Mouse (Mus musculus): ENCODE data around the gene Grk6. TPM values are rescaled to one million over a fixed set of nuclear protein-coding genes. Genes with fewer than 3 reads are reported as not detected.

Grk6 gene
- total and polyA plus RNA-seq, 2 experiments from 2014 or later = 35.8 to 71.9 TPM

DNA sequence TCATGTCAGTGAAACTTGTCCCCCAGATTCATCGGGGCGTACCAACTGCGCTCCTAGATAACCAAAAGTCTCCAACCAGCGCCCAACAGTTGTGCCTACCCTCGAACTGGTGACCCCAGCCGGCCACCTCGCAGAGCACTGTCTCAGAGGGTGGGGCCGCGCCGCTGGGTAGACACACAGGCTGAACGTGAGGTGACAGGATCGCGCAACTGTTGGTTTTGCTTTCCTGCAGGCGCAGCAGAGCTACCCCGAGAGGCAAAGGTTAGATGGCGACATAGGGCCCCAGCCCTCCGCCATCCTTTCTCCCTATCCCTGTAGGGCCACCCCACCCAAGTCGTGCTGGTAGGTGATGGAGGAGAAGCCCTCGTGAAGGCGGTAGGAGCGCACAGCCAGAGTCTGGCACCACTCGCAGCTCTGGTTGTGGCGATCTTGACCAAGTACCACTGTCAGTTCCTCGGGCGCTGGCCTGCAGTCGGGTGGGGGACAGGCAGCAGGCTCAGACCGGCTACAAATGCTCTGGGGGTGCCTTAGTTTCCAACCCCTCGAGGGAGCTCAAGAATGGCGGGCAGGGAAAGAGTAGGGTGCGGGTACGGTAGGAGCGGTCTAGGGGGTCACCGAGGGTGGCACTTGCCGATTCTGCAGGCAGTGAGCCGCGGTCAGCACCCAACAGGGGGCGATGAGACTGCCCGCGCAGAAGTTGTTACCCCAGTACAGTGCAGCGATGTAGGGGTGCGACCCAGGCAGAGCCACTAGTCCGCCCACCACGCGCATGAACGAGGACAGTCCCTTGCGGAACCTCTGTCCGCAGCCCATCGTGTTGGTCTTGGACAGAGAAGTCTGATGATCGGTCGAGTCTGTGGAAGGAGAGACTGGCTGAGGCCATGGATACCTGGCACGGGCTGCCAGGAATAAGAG, 24.6 kb upstream of the Grk6 start:
- 35% methylated on average over 51 of the region's 51 CpGs for WGBS
- TF ChIP-seq CTCF (IDR thresholded peaks at IDR 0.05) = no peak
- no peaks in the 10 kb centered on the region for H3K9me3 ChIP-seq (ENCODE audit: low read length)
- H3K4me3 ChIP-seq (ENCODE audit: low read depth, low read length) = no peak overlapping the region; the same call in 1 of the 2 replicates
- no peaks in the 10 kb centered on the region for H3K36me3 ChIP-seq (ENCODE audit: insufficient read depth, low read length)
- H3K9ac ChIP-seq (replicated peaks; ENCODE audit: low read length, poor library complexity, severe bottlenecking) = 0 out of 2 replicates have a peak overlapping the region, but pooled peaks have one; percentile 19
- ATAC-seq (ENCODE audit: low FRiP score) (no peak; the same call in 1 of the 2 replicates), DNase-seq (ENCODE audit: low spot score) (no peak)
- H3K4me2 ChIP-seq (ENCODE audit: low read depth, low read length, poor library complexity, severe bottlenecking) = peak overlapping the region; percentile 43; the same call in 1 of the 2 replicates
- H3K4me1 ChIP-seq (ENCODE audit: insufficient read depth, low read length) = peaks cover 5% of the 10 kb centered on the region; the same call in 1 of the 2 replicates
- peaks cover 30% of the 10 kb centered on the region for H3K27me3 ChIP-seq (ENCODE audit: insufficient read depth, low read length)
- no peak overlapping the region for H3K27ac ChIP-seq (ENCODE audit: low read depth, low read length)

- Histone ChIP-seq H3K27ac (ENCODE audit: low read depth, low read length) (no peak overlapping the region), H3K9ac (replicated peaks; ENCODE audit: low read length, poor library complexity, severe bottlenecking) (no peak overlapping the region), H3K4me3 (ENCODE audit: low read depth, low read length) (peak overlapping the region; percentile 19), H3K4me1 (ENCODE audit: insufficient read depth, low read length) (peaks cover 5% of the 10 kb centered on the region; the same call in 1 of the 2 replicates), H3K4me2 (ENCODE audit: low read depth, low read length, poor library complexity, severe bottlenecking) (peak overlapping the region; percentile 43), H3K36me3 (ENCODE audit: insufficient read depth, low read length) (no peaks in the 10 kb centered on the region), H3K27me3 (ENCODE audit: insufficient read depth, low read length) (peaks cover 30% of the 10 kb centered on the region), H3K9me3 (ENCODE audit: low read length) (no peaks in the 10 kb centered on the region)
- DNase-seq (ENCODE audit: low spot score) (peak; percentile 69), ATAC-seq (ENCODE audit: low FRiP score) (peak; percentile 55; the same call in 1 of the 2 replicates)
- 16% methylated on average over 35 of the region's 35 CpGs for WGBS
- TF ChIP-seq CTCF (IDR thresholded peaks at IDR 0.05) = peak; percentile 78
These were observed 23.7 kb upstream of the Grk6 start for GRCm38 (mm10) chr13:55420933-55421800.

GRCm38 (mm10) chr13:55426613-55427012, 18.3 kb upstream of the Grk6 start, which contains the start of gene F12:
F12 (minus strand) TSS chr13:55426793.
- DNase-seq (ENCODE audit: low spot score) (no peak), ATAC-seq (ENCODE audit: low FRiP score) (no peak)
- Histone ChIP-seq H3K9ac (replicated peaks; ENCODE audit: low read length, poor library complexity, severe bottlenecking) (no peak within 1 kb of the TSS), H3K9me3 (ENCODE audit: low read length) (no peaks in the 10 kb centered on the region), H3K4me3 (ENCODE audit: low read depth, low read length) (no peak within 1 kb of the TSS), H3K27ac (ENCODE audit: low read depth, low read length) (no peak within 1 kb of the TSS), H3K4me1 (ENCODE audit: insufficient read depth, low read length) (peaks cover 2% of the 10 kb centered on the region; the same call in 1 of the 2 replicates), H3K27me3 (ENCODE audit: insufficient read depth, low read length) (peaks cover 3% of the 10 kb centered on the region), H3K4me2 (ENCODE audit: low read depth, low read length, poor library complexity, severe bottlenecking) (no peak within 1 kb of the TSS), H3K36me3 (ENCODE audit: insufficient read depth, low read length) (no peaks in the 10 kb centered on the region)
- no peak for TF ChIP-seq CTCF (IDR thresholded peaks at IDR 0.05)
- 91% methylated on average over 10 of the region's 10 CpGs for WGBS

DNA sequence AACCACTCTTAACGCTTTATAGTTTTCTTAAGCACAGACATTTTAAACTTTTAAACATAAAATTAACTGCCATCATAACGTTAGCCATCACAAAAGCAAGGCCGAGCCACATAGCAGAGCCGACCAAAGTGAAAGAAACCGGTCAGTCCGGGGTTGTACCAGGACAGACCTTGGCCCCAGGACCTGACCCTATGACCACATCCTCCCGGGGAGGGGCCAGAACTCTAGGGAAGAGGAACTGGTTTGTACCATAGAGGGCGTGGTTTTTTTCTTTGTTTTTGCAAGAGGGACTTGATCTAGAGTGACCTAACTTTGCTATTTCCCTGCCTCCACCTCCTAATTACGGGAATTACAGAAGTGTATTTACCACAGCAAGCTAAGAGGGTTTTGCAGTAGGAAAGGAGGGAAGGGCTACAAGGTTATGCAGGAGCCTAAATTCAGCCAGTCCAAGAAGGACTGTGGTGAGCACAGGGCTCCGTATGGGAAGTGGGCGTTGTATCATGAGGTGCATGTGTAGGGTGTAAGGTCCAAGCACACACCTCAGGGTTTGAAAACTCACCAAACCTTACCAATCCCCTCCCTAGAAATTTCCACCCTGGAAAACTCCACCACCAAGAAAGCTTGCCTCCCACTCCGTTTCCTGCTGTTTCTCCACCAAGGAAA, 15.5 kb upstream of the Grk6 start:
- TF ChIP-seq CTCF (IDR thresholded peaks at IDR 0.05) = no peak
- H3K4me3 ChIP-seq (ENCODE audit: low read depth, low read length) = no peak overlapping the region
- no peaks in the 10 kb centered on the region for H3K4me1 ChIP-seq (ENCODE audit: insufficient read depth, low read length)
- H3K27me3 ChIP-seq (ENCODE audit: insufficient read depth, low read length) = no peaks in the 10 kb centered on the region
- WGBS = 75% methylated on average over 12 of the region's 12 CpGs
- no peak overlapping the region for H3K27ac ChIP-seq (ENCODE audit: low read depth, low read length)
- no peak overlapping the region for H3K9ac ChIP-seq (replicated peaks; ENCODE audit: low read length, poor library complexity, severe bottlenecking)
- H3K9me3 ChIP-seq (ENCODE audit: low read length) = no peaks in the 10 kb centered on the region
- no peak for ATAC-seq (ENCODE audit: low FRiP score)
- no peaks in the 10 kb centered on the region for H3K36me3 ChIP-seq (ENCODE audit: insufficient read depth, low read length)
- no peak for DNase-seq (ENCODE audit: low spot score)
- no peak overlapping the region for H3K4me2 ChIP-seq (ENCODE audit: low read depth, low read length, poor library complexity, severe bottlenecking)

- DNase-seq (ENCODE audit: low spot score) = no peak
- 81% methylated on average over 2 of the region's 2 CpGs for WGBS
These were observed 14.3 kb upstream of the Grk6 start for GRCm38 (mm10) chr13:55430566-55430965.

More at GRCm38 (mm10) chr13:55430566-55430965, 14.3 kb upstream of the Grk6 start:
- Histone ChIP-seq H3K9ac (replicated peaks; ENCODE audit: low read length, poor library complexity, severe bottlenecking) (no peak overlapping the region), H3K27me3 (ENCODE audit: insufficient read depth, low read length) (no peaks in the 10 kb centered on the region), H3K4me3 (ENCODE audit: low read depth, low read length) (no peak overlapping the region), H3K36me3 (ENCODE audit: insufficient read depth, low read length) (no peaks in the 10 kb centered on the region), H3K4me2 (ENCODE audit: low read depth, low read length, poor library complexity, severe bottlenecking) (no peak overlapping the region), H3K9me3 (ENCODE audit: low read length) (no peaks in the 10 kb centered on the region), H3K4me1 (ENCODE audit: insufficient read depth, low read length) (no peaks in the 10 kb centered on the region), H3K27ac (ENCODE audit: low read depth, low read length) (no peak overlapping the region)
- no peak for ATAC-seq (ENCODE audit: low FRiP score)
- TF ChIP-seq CTCF (IDR thresholded peaks at IDR 0.05) = no peak
